Mouse (Mus musculus): ENCODE results near the gene Hsp90ab1. TPM values are rescaled to one million over a fixed set of nuclear protein-coding genes. Genes with fewer than 3 reads are reported as not detected.

Gene Hsp90ab1
- polyA plus RNA-seq, 1 experiment from 2014 or later, result 1,459 TPM

DNA sequence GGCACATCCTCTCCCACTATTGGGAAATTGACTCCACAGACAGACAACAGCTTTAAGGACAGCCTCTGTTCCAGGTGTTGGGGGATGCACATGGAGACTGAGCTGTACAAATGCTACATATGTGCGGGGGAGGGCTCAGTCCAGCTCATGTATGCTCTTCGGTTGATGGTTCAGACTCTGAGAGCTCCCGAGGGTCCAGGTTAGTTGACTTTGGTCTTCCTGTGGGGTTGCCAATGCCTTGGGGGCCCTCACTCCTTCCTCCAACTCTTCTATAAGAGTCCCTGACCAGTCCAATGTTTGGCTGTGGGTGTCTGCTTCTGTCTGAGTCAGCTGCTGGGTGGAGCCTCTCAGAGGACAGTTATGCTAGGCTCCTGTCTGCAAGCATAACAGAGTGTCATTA lies 20.0 kb downstream of the Hsp90ab1 start:
- peaks cover 46% of the 10 kb centered on the region for H3K27me3 ChIP-seq
- ATAC-seq (ENCODE audit: low FRiP score, low read depth), result no peak
- H3K4me1 ChIP-seq, result peaks cover 48% of the 10 kb centered on the region
- WGBS, result 83% methylated on average over 3 of the region's 3 CpGs
- H3K9ac ChIP-seq (replicated peaks), result no peak overlapping the region
- no peak overlapping the region for H3K4me3 ChIP-seq
- no peak overlapping the region for H3K27ac ChIP-seq (replicated peaks)
- H3K4me2 ChIP-seq (replicated peaks), result no peak overlapping the region
- no peaks in the 10 kb centered on the region for H3K36me3 ChIP-seq
- H3K9me3 ChIP-seq, result no peaks in the 10 kb centered on the region

DNA sequence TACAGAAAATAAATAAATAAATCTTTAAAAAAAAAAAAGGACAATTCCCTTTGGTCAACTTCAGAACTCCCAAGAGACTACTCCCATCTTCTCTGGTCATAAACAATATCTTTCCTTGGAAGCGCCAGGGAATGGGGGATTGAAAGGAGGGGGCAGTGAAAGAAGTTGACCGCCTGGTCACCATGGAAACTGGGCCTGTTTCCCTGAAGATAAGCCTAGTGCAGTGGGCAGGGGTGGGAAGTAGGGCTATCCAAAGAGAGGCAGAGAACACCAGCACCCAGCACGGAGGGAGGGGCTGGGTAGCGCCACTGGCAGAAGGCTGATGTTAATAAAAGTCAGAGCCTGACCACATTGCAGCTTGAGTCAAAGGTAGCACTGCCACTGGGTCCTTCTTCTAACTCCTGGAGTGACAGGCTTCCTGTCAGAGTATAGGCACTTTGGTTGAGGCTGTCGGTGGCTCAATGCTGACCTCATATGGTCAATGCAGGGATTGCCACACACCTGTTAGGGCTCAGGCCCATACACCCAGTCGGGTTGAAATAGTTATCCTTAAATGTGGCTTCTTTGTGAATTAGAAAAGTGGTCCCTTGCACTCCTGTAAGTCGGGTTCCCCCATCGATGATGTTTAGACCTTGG lies 21.1 kb downstream of the Hsp90ab1 start:
- Histone ChIP-seq H3K9me3 (no peaks in the 10 kb centered on the region), H3K36me3 (0 out of 2 replicates have a peak, but pooled peaks cover 2% of the 10 kb centered on the region), H3K27me3 (peaks cover 51% of the 10 kb centered on the region), H3K4me1 (peaks cover 46% of the 10 kb centered on the region), H3K9ac (replicated peaks) (no peak overlapping the region), H3K27ac (replicated peaks) (no peak overlapping the region), H3K4me2 (replicated peaks) (no peak overlapping the region; the same call in 1 of the 2 replicates), H3K4me3 (no peak overlapping the region)
- WGBS, result 4% methylated on average over 8 of the region's 8 CpGs
- ATAC-seq (ENCODE audit: low FRiP score, low read depth), result no peak

DNA sequence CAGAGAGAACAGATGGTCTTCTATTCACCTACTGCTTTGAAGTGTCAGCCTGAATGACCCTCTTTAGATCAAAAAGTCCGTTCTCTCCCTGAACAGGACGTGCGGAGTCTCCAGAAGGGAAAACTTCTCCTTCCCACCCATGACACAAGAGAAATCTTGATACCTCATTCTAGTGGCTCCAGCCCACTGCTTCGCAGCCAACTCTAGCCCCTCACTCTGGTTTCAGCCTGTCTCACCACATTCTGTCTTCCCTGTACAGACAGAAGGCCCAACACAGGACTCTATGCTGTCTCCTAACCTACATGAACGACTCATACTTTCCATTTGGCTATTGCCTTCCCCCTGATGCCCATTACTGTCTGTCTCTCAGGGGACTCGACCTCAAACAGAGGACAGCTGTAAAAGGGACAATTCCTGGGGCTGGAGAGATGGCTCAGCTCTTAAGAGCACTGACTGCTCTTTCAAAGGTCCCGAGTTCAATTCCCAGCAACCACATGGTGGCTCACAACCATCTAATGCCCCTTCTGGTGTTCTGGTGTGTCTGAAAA lies 21.7 kb downstream of the Hsp90ab1 start:
- no peak for ATAC-seq (ENCODE audit: low FRiP score, low read depth)
- no peak overlapping the region for H3K4me3 ChIP-seq
- H3K9ac ChIP-seq (replicated peaks), result no peak overlapping the region
- peak overlapping the region; percentile 60 for H3K27ac ChIP-seq (replicated peaks)
- no peaks in the 10 kb centered on the region for H3K9me3 ChIP-seq
- peaks cover 8% of the 10 kb centered on the region for H3K36me3 ChIP-seq
- WGBS, result 43% methylated on average over 7 of the region's 7 CpGs
- no peak overlapping the region for H3K4me2 ChIP-seq (replicated peaks)
- peaks cover 45% of the 10 kb centered on the region for H3K4me1 ChIP-seq
- H3K27me3 ChIP-seq, result peaks cover 51% of the 10 kb centered on the region

DNA sequence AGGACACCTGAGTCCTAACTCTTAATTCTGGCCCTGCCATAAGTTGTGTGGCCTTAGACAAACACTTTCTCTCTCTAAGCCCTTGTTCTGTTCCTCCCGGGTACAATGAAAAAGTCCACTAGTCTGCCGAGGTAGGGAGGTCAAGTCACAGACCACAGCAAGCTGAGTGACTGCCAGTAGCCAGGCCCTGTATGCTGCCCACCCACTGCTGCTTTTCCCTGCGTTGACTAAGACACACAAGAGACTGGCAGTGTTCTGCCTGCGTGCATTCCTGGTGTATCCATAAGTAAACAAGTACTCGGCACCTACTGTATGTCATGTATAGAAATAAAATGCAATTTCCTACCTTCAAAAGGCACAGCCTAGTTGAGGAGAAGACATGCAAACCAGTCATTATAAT lies 22.8 kb downstream of the Hsp90ab1 start:
- peak overlapping the region; percentile 87 for H3K4me3 ChIP-seq
- whole genome bisulfite sequencing, result 27% methylated on average over 5 of the region's 5 CpGs
- peak overlapping the region; percentile 93; the same call in 1 of the 2 replicates for H3K27ac ChIP-seq (replicated peaks)
- H3K9ac ChIP-seq (replicated peaks), result peak overlapping the region; percentile 96
- H3K4me2 ChIP-seq (replicated peaks), result peak overlapping the region; percentile 70
- peaks cover 8% of the 10 kb centered on the region for H3K36me3 ChIP-seq
- H3K27me3 ChIP-seq, result peaks cover 56% of the 10 kb centered on the region
- no peaks in the 10 kb centered on the region for H3K9me3 ChIP-seq
- peaks cover 46% of the 10 kb centered on the region for H3K4me1 ChIP-seq
- no peak for ATAC-seq (ENCODE audit: low FRiP score, low read depth)

DNA sequence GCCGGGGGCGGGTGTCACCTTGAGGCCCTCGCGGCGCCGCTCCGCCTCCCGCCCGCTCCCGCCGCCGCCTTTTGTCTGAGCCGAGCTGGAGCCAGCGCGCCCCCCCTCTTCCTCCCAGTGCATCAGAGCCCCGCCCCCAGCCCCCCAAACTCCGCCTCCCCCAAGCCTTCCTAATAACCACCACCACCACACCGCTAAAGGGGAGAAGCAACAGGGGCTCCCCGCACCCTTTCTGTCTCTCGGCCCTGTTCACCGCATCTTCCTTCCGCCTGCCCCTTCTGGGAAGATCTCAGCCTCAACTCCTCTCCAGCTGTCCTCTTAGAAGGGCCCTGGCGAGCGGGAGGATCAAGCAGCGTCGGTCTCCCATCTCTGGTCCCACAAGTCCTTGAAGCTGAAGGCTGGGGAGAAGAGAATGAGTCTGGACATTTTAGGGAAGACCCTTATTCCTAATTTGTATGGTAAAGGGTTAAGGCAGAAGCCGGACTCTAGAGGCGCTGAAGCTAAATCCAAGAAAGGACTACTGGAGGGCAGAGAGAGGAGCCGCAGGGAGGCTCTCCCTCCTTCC lies 23.4 kb downstream of the Hsp90ab1 start, which contains the start of gene Tmem151b:
TSS of gene Tmem151b (minus strand) at position 61 of the 565 bp plus-strand sequence.
- ATAC-seq (ENCODE audit: low FRiP score, low read depth), result peak; percentile 35
- WGBS, result under 1% methylated on average over 12 of the region's 29 CpGs
- H3K9ac ChIP-seq (replicated peaks), result peak within 1 kb of the TSS; percentile 96
- peaks cover 61% of the 10 kb centered on the region for H3K27me3 ChIP-seq
- peak within 1 kb of the TSS; percentile 93 for H3K27ac ChIP-seq (replicated peaks)
- peak within 1 kb of the TSS; percentile 87 for H3K4me3 ChIP-seq
- H3K4me1 ChIP-seq, result peaks cover 52% of the 10 kb centered on the region
- peak within 1 kb of the TSS; percentile 70 for H3K4me2 ChIP-seq (replicated peaks)
- H3K36me3 ChIP-seq, result peaks cover 14% of the 10 kb centered on the region
- H3K9me3 ChIP-seq, result no peaks in the 10 kb centered on the region

DNA sequence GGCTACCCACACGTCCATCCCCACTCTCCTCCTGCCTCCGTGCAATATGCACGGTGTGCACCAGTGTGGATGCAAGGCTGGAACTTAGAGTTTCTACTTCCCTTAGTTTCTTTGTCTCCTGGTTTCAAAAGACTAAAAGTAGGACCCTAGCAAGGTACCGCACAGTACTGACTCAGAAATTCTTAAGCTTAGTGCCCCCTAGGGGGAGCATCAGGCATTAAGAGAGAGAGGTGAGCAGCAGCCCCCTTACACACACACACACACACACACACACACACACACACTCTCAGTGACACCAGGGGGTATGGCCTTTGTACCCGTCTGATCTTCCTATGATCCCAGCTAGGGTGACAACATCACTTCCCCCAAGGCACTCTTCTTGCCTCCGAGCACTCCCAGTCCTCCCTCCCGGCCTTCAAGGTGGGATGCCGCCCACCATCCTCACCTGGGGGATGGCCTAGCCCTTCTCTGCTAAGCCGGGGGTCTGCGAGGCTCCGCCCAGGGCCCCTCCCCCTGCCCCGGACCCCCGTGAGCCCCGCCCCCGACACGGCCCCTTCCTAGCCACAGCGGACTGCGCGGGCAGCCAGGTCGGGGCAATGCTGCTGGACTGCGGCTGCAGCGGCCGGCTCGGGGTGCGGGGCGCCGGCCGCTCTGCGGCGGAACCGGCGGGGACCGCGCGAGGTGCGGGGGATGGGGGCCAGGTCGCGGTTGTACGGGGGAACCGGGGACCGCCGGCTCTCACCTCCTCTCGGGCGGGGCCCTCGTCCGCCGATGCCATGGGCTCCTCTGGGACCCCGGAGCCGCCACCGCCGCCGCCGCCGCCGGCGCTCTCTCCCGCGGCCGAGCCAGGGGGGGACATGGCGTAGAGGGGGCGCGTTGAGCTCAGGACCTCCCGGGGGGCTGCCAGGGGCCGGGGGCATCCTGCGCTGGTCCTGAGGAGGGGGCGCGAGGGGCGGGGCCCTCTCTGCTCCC lies 24.2 kb downstream of the Hsp90ab1 start:
- Histone ChIP-seq H3K27me3 (peaks cover 62% of the 10 kb centered on the region), H3K9me3 (no peaks in the 10 kb centered on the region), H3K9ac (replicated peaks) (peak overlapping the region; percentile 96), H3K4me1 (peaks cover 60% of the 10 kb centered on the region), H3K4me3 (peak overlapping the region; percentile 87), H3K4me2 (replicated peaks) (peak overlapping the region; percentile 70), H3K36me3 (peaks cover 18% of the 10 kb centered on the region), H3K27ac (replicated peaks) (peak overlapping the region; percentile 93)
- peak; percentile 64 for ATAC-seq (ENCODE audit: low FRiP score, low read depth)
- 2% methylated on average over 44 of the region's 68 CpGs for WGBS

DNA sequence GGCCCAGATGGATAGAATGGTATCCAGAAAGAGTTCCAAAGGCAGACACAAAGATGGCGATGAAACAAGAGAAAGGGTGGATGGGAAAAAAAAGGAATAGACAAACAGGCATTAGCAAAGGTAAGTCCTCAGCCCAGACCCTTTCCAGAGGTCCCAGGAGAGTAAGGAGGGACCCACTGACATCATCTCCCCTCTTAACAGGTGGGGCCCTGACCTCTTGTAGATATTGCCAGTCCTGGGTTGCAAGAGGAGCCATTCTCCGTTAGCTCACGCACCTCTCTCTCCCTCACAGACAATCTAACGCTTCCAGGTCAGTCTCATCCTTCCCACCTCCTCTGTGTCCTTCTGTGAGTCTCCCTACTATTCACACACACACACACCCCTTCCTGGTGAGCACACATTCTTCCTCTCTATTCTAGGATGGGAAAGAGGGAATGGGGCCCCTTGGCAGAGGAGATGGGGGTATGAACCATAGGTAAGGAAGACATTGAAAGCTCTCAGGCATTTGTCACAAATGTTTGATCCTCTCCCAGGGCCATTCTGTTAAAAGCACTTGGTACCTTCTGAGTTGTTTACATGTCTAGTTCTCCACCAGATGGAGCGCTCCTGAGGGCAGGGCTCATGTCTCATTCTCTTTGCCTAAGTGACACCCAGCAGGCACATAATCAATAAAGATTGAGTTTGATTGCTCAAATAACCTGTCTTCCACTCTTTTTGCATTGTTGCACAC lies 25.4 kb downstream of the Hsp90ab1 start:
- Histone ChIP-seq H3K36me3 (peaks cover 18% of the 10 kb centered on the region), H3K4me3 (peak overlapping the region; percentile 87; the same call in 1 of the 2 replicates), H3K9ac (replicated peaks) (no peak overlapping the region), H3K9me3 (no peaks in the 10 kb centered on the region), H3K4me2 (replicated peaks) (peak overlapping the region; percentile 70), H3K4me1 (peaks cover 63% of the 10 kb centered on the region), H3K27ac (replicated peaks) (no peak overlapping the region), H3K27me3 (peaks cover 67% of the 10 kb centered on the region)
- 72% methylated on average over 5 of the region's 5 CpGs for WGBS
- ATAC-seq (ENCODE audit: low FRiP score, low read depth), result no peak

DNA sequence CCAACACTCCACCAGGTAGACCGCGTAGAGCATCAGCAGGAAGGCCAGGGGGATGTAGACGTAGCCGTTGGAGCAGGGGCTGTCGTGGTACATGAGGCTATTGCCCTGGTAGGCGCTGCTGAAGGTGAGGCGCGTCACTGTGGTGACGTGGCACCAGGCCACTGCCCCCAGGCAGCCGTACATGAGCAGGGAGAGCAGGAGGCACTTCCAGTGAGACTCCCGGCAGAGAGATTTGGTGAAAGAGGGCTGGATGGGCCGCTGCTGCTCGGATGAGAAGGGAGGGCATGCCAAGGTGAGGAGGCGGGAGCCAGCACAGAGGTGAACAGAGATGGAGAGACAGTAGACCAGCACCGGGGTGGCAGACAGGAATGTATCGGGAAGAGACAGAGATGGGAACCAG lies 26.1 kb downstream of the Hsp90ab1 start:
- H3K27me3 ChIP-seq, result peaks cover 73% of the 10 kb centered on the region
- ATAC-seq (ENCODE audit: low FRiP score, low read depth), result no peak
- H3K9ac ChIP-seq (replicated peaks), result 0 out of 2 replicates have a peak overlapping the region, but pooled peaks have one; percentile 4
- WGBS, result 71% methylated on average over 16 of the region's 16 CpGs
- H3K4me2 ChIP-seq (replicated peaks), result no peak overlapping the region
- peaks cover 18% of the 10 kb centered on the region for H3K36me3 ChIP-seq
- H3K9me3 ChIP-seq, result no peaks in the 10 kb centered on the region
- H3K4me1 ChIP-seq, result peaks cover 61% of the 10 kb centered on the region
- H3K4me3 ChIP-seq, result no peak overlapping the region
- H3K27ac ChIP-seq (replicated peaks), result no peak overlapping the region

DNA sequence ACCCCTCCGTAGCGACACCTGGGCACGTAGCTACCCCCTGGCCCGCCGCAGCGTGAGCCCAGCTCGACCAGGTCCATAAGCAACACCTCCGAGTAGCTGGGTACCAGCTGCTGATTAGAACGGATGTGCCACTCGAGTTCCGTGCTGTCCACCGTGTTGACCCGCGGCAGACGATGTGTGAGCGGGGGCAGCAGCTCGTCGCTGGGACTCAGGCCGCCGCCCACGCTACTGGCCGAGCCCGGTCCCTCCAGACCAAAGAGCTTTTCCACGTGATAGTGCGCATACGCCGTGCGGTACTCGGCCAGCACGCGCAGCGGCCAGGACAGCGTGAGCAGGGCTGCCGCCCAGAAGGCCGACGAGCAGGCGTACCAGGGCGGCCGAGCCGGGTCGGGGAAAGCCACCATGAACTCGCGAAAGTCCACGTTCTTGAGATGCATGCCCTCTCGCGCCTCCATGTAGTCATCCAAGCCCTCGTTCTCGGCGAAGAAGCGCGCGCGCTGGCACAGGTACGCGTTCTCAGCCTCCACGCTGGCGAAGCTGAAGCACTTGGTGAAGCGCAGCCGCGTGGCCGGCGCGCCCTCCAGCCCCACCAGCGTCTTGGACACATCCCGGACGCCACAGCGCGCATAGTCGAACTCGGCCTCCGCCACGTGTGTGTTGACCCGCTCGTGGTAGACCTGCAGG lies 27.7 kb downstream of the Hsp90ab1 start:
- peak overlapping the region; percentile 40 for H3K4me2 ChIP-seq (replicated peaks)
- H3K27ac ChIP-seq (replicated peaks), result no peak overlapping the region
- no peaks in the 10 kb centered on the region for H3K9me3 ChIP-seq
- H3K4me1 ChIP-seq, result peaks cover 48% of the 10 kb centered on the region
- peaks cover 75% of the 10 kb centered on the region for H3K27me3 ChIP-seq
- no peak for ATAC-seq (ENCODE audit: low FRiP score, low read depth)
- WGBS, result 7% methylated on average over 74 of the region's 74 CpGs
- peak overlapping the region; percentile 19 for H3K4me3 ChIP-seq
- H3K36me3 ChIP-seq, result peaks cover 18% of the 10 kb centered on the region
- peak overlapping the region; percentile 33 for H3K9ac ChIP-seq (replicated peaks)

DNA sequence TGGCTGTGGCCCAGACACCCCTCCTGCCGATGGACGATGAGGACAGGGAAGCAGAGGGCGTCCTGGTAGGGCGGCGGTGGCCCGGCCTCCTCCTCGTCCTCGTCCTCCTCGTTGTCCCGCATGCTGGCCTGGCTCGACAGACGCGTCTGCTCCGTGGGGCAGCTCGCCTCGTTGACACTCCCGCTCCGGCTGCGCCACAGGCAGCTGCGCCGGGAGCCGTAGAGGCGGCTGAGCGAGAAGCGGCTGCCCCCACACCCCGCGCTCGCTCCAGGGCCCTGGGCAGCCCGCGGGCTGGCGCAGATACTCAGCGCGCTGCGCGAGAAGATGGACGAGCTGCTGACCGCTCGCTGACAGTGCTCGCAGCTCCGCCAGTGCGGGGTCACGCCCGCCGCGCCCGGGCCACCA lies 28.2 kb downstream of the Hsp90ab1 start:
- Histone ChIP-seq H3K27me3 (peaks cover 78% of the 10 kb centered on the region), H3K4me2 (replicated peaks) (peak overlapping the region; percentile 40), H3K9ac (replicated peaks) (peak overlapping the region; percentile 33), H3K36me3 (peaks cover 18% of the 10 kb centered on the region), H3K4me3 (peak overlapping the region; percentile 19), H3K27ac (replicated peaks) (no peak overlapping the region), H3K4me1 (peaks cover 43% of the 10 kb centered on the region), H3K9me3 (no peaks in the 10 kb centered on the region)
- no peak for ATAC-seq (ENCODE audit: low FRiP score, low read depth)
- WGBS, result 2% methylated on average over 42 of the region's 46 CpGs

All from midbrain, embryonic 12.5 days (tissue).